Mouse (Mus musculus): ENCODE data around the gene Bhlhe23.

GRCm38 (mm10) chr2:180740349-180740748, 36.4 kb downstream of the Bhlhe23 start:
- no peak for TF ChIP-seq HCFC1 (IDR thresholded peaks at IDR 0.05; ENCODE audit: low read depth, low read length)
- TF ChIP-seq SMC3 (IDR thresholded peaks at IDR 0.05; ENCODE audit: low read depth, low read length) = no peak

Measured in CH12.LX (cell line).